Mouse (Mus musculus) olfactory bulb, adult 2 months (tissue): ENCODE results near the gene Gm10959. TPM values are rescaled to one million over a fixed set of nuclear protein-coding genes. Genes with fewer than 3 reads are reported as not detected.
"Not testable (repeated sequence)": the region's sequence is repeated elsewhere in the genome, so short reads cannot be mapped to it uniquely, and the experiment has no call there.

ENCODE experiments used
- H3K27ac ChIP-seq: fragments of 200-500 bp; 2 replicates; pipeline ENCODE4 v1.5.1; 2012; ENCODE audit warnings: low read depth, low read length; ENCODE audit not compliant: insufficient read depth
- H3K4me1 ChIP-seq: fragments of 200-500 bp; 2 replicates; pipeline ENCODE4 v1.6.1; 2012; ENCODE audit warnings: low read length; ENCODE audit not compliant: control insufficient read depth, insufficient read depth
- H3K4me3 ChIP-seq: fragments of 200-500 bp; 2 replicates; pipeline ENCODE4 v1.5.1; 2012; ENCODE audit warnings: mild to moderate bottlenecking, low read depth, low read length, moderate library complexity; ENCODE audit not compliant: insufficient read depth
- CTCF ChIP-seq: fragments of 200-500 bp; IDR thresholded peaks from 2 replicates; pipeline ENCODE4 v1.5.1; 2012; ENCODE audit warnings: low read depth, mild to moderate bottlenecking, low read length, moderate library complexity; ENCODE audit not compliant: insufficient read depth
- POLR2A ChIP-seq: fragments of 200-500 bp; IDR thresholded peaks from 2 replicates; pipeline ENCODE4 v1.6.1; 2012; ENCODE audit warnings: mild to moderate bottlenecking, low read depth, low read length, moderate library complexity; ENCODE audit not compliant: insufficient read depth
- WGBS: fragments of 180-500 bp; shearing (Covaris S2); methylation state at CpG from one replicate; pipeline ENCODE4 v1.1.7; 2018; 5-methylcytosine and 5-hydroxymethylcytosine counted together
- polyA plus RNA-seq: library from polyadenylated mRNA; stranded (reverse); fragments of >200 nt; gene quantifications from 2 replicates; pipeline ENCODE4 v1.2.4, GENCODE M21; 2012; ENCODE audit warnings: low replicate concordance; ENCODE audit not compliant: missing spikeins, insufficient read depth, insufficient read length

The Gm10959 gene
- not detected in 2 replicates for polyA plus RNA-seq

DNA sequence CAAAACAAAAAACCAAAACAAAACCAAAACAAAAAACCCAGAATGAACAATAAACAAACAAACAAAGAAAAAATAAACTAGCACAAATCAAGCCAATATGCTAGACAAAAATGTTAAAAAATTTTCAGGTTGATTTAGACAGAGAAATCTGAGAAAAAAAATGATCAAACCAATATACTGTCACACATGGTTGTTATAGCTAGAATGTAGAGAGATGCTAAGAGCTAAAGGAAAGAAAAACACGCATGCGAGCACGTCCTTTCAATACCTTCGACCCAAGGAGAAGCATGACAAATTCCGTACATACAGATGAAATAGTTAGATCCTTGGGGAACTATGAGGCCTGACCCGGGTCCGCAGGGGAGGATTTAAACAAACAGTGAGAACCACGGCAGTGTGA lies at the start of gene Gm10959:
Gene Gm10959, minus strand, starts transcription at position 101 of the 400 bp plus-strand sequence.
- TF ChIP-seq CTCF (no peak), POLR2A (no peak)
- no peak within 1 kb of the TSS for H3K27ac ChIP-seq
- WGBS: 89% methylated on average over 8 of the region's 8 CpGs
- H3K4me3 ChIP-seq: no peak within 1 kb of the TSS
- no peaks in the 10 kb centered on the region for H3K4me1 ChIP-seq

DNA sequence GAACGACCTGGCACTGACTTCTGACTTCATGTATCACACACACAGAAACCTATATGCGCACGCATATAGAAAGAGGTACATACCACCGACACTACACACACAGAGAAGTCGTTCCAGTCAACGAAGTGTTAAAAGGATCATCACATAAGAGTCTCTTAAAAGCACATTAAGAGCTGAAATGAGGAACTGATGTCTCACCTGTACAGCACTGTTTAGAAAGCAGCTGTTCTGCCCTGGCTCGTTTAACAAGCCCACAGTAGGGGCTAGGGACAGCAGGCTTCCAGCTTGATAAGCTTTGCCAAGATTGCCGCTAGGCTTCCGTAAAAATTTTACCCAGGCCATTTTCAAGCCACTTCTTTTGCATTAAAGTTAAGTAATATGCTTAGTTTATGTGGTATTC lies 49.2 kb upstream of the Gm10959 start:
- H3K4me3 ChIP-seq: no peak overlapping the region
- TF ChIP-seq CTCF (no peak), POLR2A (no peak)
- no peaks in the 10 kb centered on the region for H3K4me1 ChIP-seq
- no peak overlapping the region for H3K27ac ChIP-seq
- WGBS: 86% methylated on average over 9 of the region's 9 CpGs

DNA sequence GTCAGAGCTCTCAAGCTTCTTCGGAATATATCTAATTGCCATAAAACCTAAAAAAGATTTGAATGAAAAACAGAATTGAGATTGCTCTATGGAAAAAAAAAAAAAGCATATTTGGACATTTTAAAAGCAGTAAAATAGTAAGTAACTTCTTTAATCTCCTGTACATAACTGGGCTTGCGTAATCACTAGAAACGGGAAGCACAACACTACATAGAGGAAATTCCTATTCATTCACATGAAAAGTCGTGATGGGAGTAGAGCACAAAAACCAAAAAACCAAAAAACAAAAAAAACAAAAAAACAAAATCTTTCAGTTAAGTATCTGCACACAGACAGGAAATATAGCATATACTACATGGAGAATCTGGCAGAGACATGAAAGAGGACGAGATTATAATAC lies 45.1 kb upstream of the Gm10959 start:
- 91% methylated on average over 5 of the region's 5 CpGs for WGBS
- no peak for TF ChIP-seq POLR2A
- no peak for TF ChIP-seq CTCF
- no peak overlapping the region for H3K27ac ChIP-seq
- no peak overlapping the region for H3K4me3 ChIP-seq
- no peaks in the 10 kb centered on the region for H3K4me1 ChIP-seq

DNA sequence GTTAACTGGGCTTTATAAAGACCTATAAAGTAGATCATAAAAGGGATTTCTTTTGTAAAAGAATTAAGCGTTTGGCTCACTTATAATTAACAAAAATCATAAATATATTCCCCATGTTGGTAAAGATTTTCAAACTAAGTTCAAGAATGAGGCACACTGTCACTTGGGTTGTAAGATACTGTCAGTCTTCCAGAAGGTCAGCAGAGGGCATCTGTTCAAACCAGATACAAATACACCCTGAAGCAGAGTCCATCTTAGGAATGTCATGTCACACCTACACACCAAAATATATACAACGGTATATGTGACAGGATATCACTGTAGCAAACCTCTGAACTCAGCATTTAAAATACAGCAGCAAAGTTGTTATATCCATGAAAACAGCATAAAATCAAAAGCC lies 31.0 kb upstream of the Gm10959 start:
- Histone ChIP-seq H3K27ac (no peak overlapping the region), H3K4me1 (no peaks in the 10 kb centered on the region), H3K4me3 (no peak overlapping the region)
- no peak for TF ChIP-seq POLR2A
- no peak for TF ChIP-seq CTCF
- WGBS: 93% methylated on average over 2 of the region's 2 CpGs

DNA sequence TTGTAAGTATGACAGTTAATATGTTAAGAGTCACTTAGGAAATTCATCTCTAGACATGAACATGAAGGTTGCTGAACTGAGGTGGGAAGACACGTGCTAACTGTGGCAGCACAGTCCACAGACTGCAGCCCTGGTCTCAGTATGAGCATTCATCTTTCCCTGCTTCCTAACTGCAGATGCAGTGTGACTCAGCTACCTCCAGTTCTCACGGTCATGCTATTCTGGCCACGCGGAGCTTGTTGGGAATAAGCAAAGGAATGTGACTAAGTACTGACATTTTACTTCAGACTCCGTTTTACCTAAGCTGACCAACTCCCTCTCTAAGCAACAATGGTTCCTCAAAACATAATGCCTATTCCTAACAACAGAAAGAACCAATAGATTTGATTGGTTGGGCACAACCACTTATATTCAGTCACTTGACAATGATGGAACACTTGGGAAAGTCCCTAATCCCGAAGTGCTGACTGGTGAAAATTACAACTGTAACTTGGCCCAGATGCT lies 24.3 kb upstream of the Gm10959 start:
- H3K4me3 ChIP-seq: no peak overlapping the region
- TF ChIP-seq CTCF: no peak
- no peak for TF ChIP-seq POLR2A
- 60% methylated on average over 6 of the region's 6 CpGs for WGBS
- H3K27ac ChIP-seq: no peak overlapping the region
- no peaks in the 10 kb centered on the region for H3K4me1 ChIP-seq

DNA sequence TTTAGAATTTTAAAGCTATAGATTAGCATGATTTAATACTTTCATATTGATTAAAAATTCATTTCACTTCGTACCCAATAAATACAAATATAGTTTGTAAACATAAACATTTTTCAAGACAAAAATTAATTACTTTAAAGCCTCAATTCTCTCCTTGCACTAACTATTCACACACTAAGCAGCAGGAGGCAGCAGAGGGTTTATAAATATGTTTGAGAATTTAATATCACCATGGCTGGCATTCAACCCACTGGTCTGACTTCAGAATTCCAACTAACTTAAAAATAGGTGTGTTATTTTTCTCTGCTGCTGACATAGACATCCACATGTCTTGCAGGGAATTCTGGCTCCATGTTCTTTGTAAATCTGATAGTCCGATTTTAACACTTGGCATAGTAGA lies 20.1 kb upstream of the Gm10959 start:
- Histone ChIP-seq H3K4me1 (no peaks in the 10 kb centered on the region), H3K4me3 (no peak overlapping the region), H3K27ac (no peak overlapping the region)
- WGBS: 89% methylated on average over 2 of the region's 2 CpGs
- TF ChIP-seq CTCF (no peak), POLR2A (no peak)

DNA sequence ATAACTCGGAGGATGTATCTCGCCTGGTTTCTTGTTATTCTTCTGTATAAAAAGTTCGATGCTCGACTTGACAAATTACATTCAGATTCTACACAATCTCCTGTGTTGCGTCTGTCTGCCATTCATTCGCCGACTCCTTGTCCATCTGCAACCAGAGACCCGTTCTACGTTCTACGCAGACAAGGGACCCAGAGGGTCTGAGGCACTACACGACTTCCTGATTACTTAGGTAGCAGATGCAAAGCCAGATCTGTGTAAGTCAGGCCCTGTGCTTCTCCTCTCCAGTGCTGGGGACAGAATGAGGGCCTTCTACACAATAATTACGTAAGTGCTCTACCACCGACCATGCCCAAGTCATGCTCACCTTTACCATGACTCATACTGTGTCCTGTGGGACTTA lies 18.0 kb upstream of the Gm10959 start:
- 72% methylated on average over 13 of the region's 13 CpGs for WGBS
- H3K27ac ChIP-seq, H3K4me1 ChIP-seq, H3K4me3 ChIP-seq: not testable (repeated sequence)

DNA sequence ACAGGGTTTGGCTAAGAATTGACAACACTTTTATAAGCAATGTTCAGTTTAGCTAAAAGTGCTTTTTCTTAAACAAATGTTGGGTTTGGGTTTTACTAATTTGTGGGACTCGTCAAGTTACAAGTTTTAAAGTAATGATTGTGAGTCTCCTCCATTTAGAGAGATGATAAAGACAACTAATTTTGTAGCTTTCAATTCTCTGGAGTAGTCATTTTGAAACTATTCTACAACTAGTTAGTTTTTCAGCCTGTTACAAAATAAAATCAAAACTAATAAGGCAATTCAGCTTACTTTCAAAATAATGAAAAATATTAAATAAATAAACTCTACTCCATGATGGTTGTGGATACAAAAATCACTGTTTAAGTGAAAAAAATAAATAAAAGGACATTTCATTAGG lies 13.3 kb upstream of the Gm10959 start:
- Histone ChIP-seq H3K4me3 (no peak overlapping the region), H3K27ac (no peak overlapping the region), H3K4me1 (no peaks in the 10 kb centered on the region)
- 88% methylated on average over 1 of the region's 1 CpGs for WGBS
- TF ChIP-seq POLR2A (no peak), CTCF (no peak)

DNA sequence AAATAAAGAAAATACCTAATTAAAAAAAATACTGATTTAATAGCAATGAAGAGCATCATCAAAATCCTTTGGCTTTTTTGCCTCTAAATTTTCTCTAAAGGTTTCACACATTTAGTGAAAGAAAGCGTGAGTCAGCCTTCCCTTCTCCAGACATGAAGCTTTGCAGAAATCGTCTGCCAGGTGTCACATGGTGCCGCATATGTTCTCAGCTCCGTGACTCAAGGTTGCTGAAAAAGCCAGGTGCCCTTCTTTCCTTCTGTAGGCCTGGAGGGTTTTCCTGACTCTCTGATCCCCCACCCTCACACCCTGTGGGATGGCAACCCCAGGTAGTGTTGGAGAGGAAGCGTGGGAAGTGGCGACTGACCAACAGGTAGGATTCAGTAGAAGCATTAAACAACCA lies 10.6 kb upstream of the Gm10959 start:
- WGBS: 86% methylated on average over 6 of the region's 6 CpGs

More for the DNA sequence above, 10.6 kb upstream of the Gm10959 start:
- Histone ChIP-seq H3K27ac (no peak overlapping the region), H3K4me1 (peaks cover 5% of the 10 kb centered on the region), H3K4me3 (no peak overlapping the region)
- TF ChIP-seq POLR2A (no peak), CTCF (no peak)
